Mouse (Mus musculus) midbrain, embryonic 11.5 days (tissue): ENCODE measurements at regions not wholly inside any gene's neighbourhood (a gene's known extent, or its start where the extent isn't known, plus 50 kb on each side); places are given as distances from the start of the nearest gene placed in this dataset.
A peak's percentile ranks its signal among the peaks of the same experiment; 100 is the strongest.

Source experiments
- ATAC-seq: fragments of 200-750 bp; cut with Nextera tagmentation; 2 replicates; pipeline ENCODE4 v1.8.0; 2017; ENCODE audit warnings: moderate TSS enrichment, moderate library complexity; ENCODE audit not compliant: low FRiP score
- DNase-seq: peaks from one replicate; pipeline ENCODE4 v3.0.0; 2015; ENCODE audit warnings: low spot score; ENCODE audit errors: missing footprints
- H3K27ac ChIP-seq: fragments of 300-500 bp; sonication (generic); 2 replicates; pipeline ENCODE4 v1.5.1; 2014; ENCODE audit warnings: low read depth, low read length
- H3K27me3 ChIP-seq: fragments of 300-500 bp; sonication (generic); 2 replicates; pipeline ENCODE4 v1.6.1; 2014; ENCODE audit warnings: mild to moderate bottlenecking, low read length, moderate library complexity, mixed read lengths; ENCODE audit not compliant: control insufficient read depth, insufficient read depth
- H3K36me3 ChIP-seq: fragments of 300-500 bp; sonication (generic); 2 replicates; pipeline ENCODE4 v1.6.1; 2014; ENCODE audit warnings: mild to moderate bottlenecking, low read length, moderate library complexity, mixed read lengths; ENCODE audit not compliant: control insufficient read depth, insufficient read depth
- H3K4me1 ChIP-seq: fragments of 300-500 bp; sonication (generic); 2 replicates; pipeline ENCODE4 v1.6.1; 2014; ENCODE audit warnings: low read length; ENCODE audit not compliant: control insufficient read depth, insufficient read depth
- H3K4me2 ChIP-seq: fragments of 300-500 bp; sonication (generic); 2 replicates; pipeline ENCODE4 v1.6.1; 2014; ENCODE audit warnings: mild to moderate bottlenecking, moderate library complexity
- H3K4me3 ChIP-seq: fragments of 300-500 bp; sonication (generic); 2 replicates; pipeline ENCODE4 v1.5.1; 2014; ENCODE audit warnings: low read depth, low read length
- H3K9ac ChIP-seq: fragments of 300-500 bp; sonication (generic); 2 replicates; pipeline ENCODE4 v1.6.1; 2014; ENCODE audit warnings: low read length
- H3K9me3 ChIP-seq: fragments of 300-500 bp; sonication (generic); 2 replicates; pipeline ENCODE4 v1.6.1; 2016; ENCODE audit warnings: low read length; ENCODE audit not compliant: control insufficient read depth
- WGBS: fragments of 180-500 bp; shearing (Covaris S2); extraction: QIAGEN DNeasy Blood & Tissue Kit; methylation state at CpG from one replicate; pipeline ENCODE4 v1.1.7; 2014; 5-methylcytosine and 5-hydroxymethylcytosine counted together

GRCm38 (mm10) chr8:8488695-8489571 is 172.1 kb downstream of the Efnb2 start:
- Histone ChIP-seq H3K9ac (peak overlapping the region; percentile 53), H3K4me1 (peaks cover 39% of the 10 kb centered on the region), H3K27ac (peak overlapping the region; percentile 45), H3K4me2 (peak overlapping the region; percentile 42), H3K27me3 (peaks cover 25% of the 10 kb centered on the region), H3K36me3 (no peaks in the 10 kb centered on the region), H3K4me3 (peak overlapping the region; percentile 7; the same call in 1 of the 2 replicates), H3K9me3 (no peaks in the 10 kb centered on the region)
- ATAC-seq (peak; percentile 71), DNase-seq (peak; percentile 95)
- WGBS: 1% methylated on average over 26 of the region's 26 CpGs

- Histone ChIP-seq H3K27ac (peak overlapping the region; percentile 45; the same call in 1 of the 2 replicates), H3K9me3 (no peaks in the 10 kb centered on the region), H3K36me3 (no peaks in the 10 kb centered on the region), H3K4me3 (no peak overlapping the region; the same call in 1 of the 2 replicates), H3K4me2 (peak overlapping the region; percentile 42), H3K9ac (peak overlapping the region; percentile 53), H3K4me1 (peaks cover 39% of the 10 kb centered on the region), H3K27me3 (peaks cover 28% of the 10 kb centered on the region)
- WGBS: 30% methylated on average over 9 of the region's 9 CpGs
- DNase-seq (peak; percentile 92), ATAC-seq (peak; percentile 22)
These were observed 172.8 kb downstream of the Efnb2 start for GRCm38 (mm10) chr8:8488191-8488694.

- H3K4me3 ChIP-seq: no peak overlapping the region
- H3K4me2 ChIP-seq: peak overlapping the region; percentile 18; the same call in 1 of the 2 replicates
- no peaks in the 10 kb centered on the region for H3K36me3 ChIP-seq
- H3K9me3 ChIP-seq: no peaks in the 10 kb centered on the region
- ATAC-seq (peak; percentile 63), DNase-seq (peak; percentile 92)
- peaks cover 39% of the 10 kb centered on the region for H3K4me1 ChIP-seq
- H3K9ac ChIP-seq: no peak overlapping the region
- peaks cover 31% of the 10 kb centered on the region for H3K27me3 ChIP-seq
- 2% methylated on average over 5 of the region's 5 CpGs for WGBS
- H3K27ac ChIP-seq: no peak overlapping the region
These were observed 173.3 kb downstream of the Efnb2 start for GRCm38 (mm10) chr8:8487706-8488105.

- Histone ChIP-seq H3K9me3 (no peaks in the 10 kb centered on the region), H3K4me2 (no peak overlapping the region), H3K4me1 (peaks cover 39% of the 10 kb centered on the region), H3K4me3 (no peak overlapping the region), H3K36me3 (no peaks in the 10 kb centered on the region), H3K27me3 (peaks cover 34% of the 10 kb centered on the region), H3K9ac (no peak overlapping the region), H3K27ac (no peak overlapping the region)
- ATAC-seq (no peak), DNase-seq (peak; percentile 83)
- WGBS: 72% methylated on average over 3 of the region's 3 CpGs
These were observed 174.2 kb downstream of the Efnb2 start for GRCm38 (mm10) chr8:8486866-8487265.

- Histone ChIP-seq H3K4me2 (no peak overlapping the region), H3K27me3 (peaks cover 25% of the 10 kb centered on the region), H3K36me3 (no peaks in the 10 kb centered on the region), H3K9ac (no peak overlapping the region), H3K9me3 (no peaks in the 10 kb centered on the region), H3K27ac (no peak overlapping the region), H3K4me1 (peaks cover 38% of the 10 kb centered on the region), H3K4me3 (no peak overlapping the region)
- no peak for ATAC-seq
- 51% methylated on average over 3 of the region's 3 CpGs for WGBS
- peak; percentile 88 for DNase-seq
These were observed 175.8 kb downstream of the Efnb2 start for GRCm38 (mm10) chr8:8485252-8485651.

- ATAC-seq (peak; percentile 61), DNase-seq (peak; percentile 93)
- WGBS: 3% methylated on average over 8 of the region's 8 CpGs
- Histone ChIP-seq H3K4me1 (peaks cover 31% of the 10 kb centered on the region), H3K4me3 (no peak overlapping the region), H3K27me3 (peaks cover 25% of the 10 kb centered on the region), H3K27ac (no peak overlapping the region), H3K9ac (no peak overlapping the region), H3K9me3 (no peaks in the 10 kb centered on the region), H3K36me3 (no peaks in the 10 kb centered on the region), H3K4me2 (no peak overlapping the region)
These were observed 176.5 kb downstream of the Efnb2 start for GRCm38 (mm10) chr8:8484546-8484945.

GRCm38 (mm10) chr8:8482707-8483480 is 178.1 kb downstream of the Efnb2 start:
- Histone ChIP-seq H3K9ac (no peak overlapping the region), H3K36me3 (no peaks in the 10 kb centered on the region), H3K4me2 (no peak overlapping the region), H3K9me3 (no peaks in the 10 kb centered on the region), H3K4me1 (peaks cover 15% of the 10 kb centered on the region), H3K27me3 (peaks cover 25% of the 10 kb centered on the region), H3K4me3 (no peak overlapping the region), H3K27ac (no peak overlapping the region)
- DNase-seq (no peak), ATAC-seq (no peak)
- 65% methylated on average over 10 of the region's 10 CpGs for WGBS

- no peak overlapping the region for H3K9ac ChIP-seq
- no peak for ATAC-seq
- H3K27ac ChIP-seq: no peak overlapping the region
- H3K4me1 ChIP-seq: peaks cover 3% of the 10 kb centered on the region; the same call in 1 of the 2 replicates
- H3K4me2 ChIP-seq: no peak overlapping the region
- H3K9me3 ChIP-seq: no peaks in the 10 kb centered on the region
- DNase-seq: no peak
- H3K36me3 ChIP-seq: no peaks in the 10 kb centered on the region
- H3K27me3 ChIP-seq: peaks cover 6% of the 10 kb centered on the region
- 75% methylated on average over 5 of the region's 5 CpGs for WGBS
- H3K4me3 ChIP-seq: no peak overlapping the region
These were observed 183.6 kb downstream of the Efnb2 start for GRCm38 (mm10) chr8:8477456-8477855.
